Mouse (Mus musculus) ES-Bruce4 (cell line): ENCODE measurements around the gene Hoga1.
A peak's percentile ranks its signal among the peaks of the same experiment; 100 is the strongest.

ENCODE experiments used
- CTCF ChIP-seq: IDR thresholded peaks from one replicate; pipeline ENCODE4 v1.8.1; 2011; ENCODE audit warnings: low read depth, low read length
- EP300 ChIP-seq: IDR thresholded peaks from 2 replicates; pipeline ENCODE4 v1.6.1; 2011; ENCODE audit warnings: low read depth, low read length; ENCODE audit not compliant: insufficient read depth
- POLR2A ChIP-seq: IDR thresholded peaks from one replicate; pipeline ENCODE4 v1.8.1; 2011; ENCODE audit warnings: low read length; ENCODE audit not compliant: insufficient read depth

GRCm38 (mm10) chr19:42069241-42069525, 23.8 kb downstream of the Hoga1 start:
- peak; percentile 20 for TF ChIP-seq CTCF
- TF ChIP-seq EP300: no peak
- no peak for TF ChIP-seq POLR2A
